Mouse (Mus musculus) neural tube, embryonic 15.5 days (tissue): ENCODE data around the gene Mesd. TPM values are rescaled to one million over a fixed set of nuclear protein-coding genes. Genes with fewer than 3 reads are reported as not detected.

Source experiments
- ATAC-seq: fragments of 200-750 bp; cut with Nextera tagmentation; 2 replicates; pipeline ENCODE4 v1.8.0; 2017; ENCODE audit warnings: mild to moderate bottlenecking, moderate TSS enrichment, moderate library complexity; ENCODE audit not compliant: low FRiP score
- H3K27ac ChIP-seq: fragments of 300-500 bp; sonication (generic); replicated peaks from 2 replicates; pipeline ENCODE4 v1.5.1; 2015; ENCODE audit warnings: mild to moderate bottlenecking, inconsistent platforms
- H3K27me3 ChIP-seq: fragments of 300-500 bp; sonication (generic); replicated peaks from 2 replicates; pipeline ENCODE4 v1.6.1; 2015; ENCODE audit warnings: inconsistent platforms
- H3K36me3 ChIP-seq: fragments of 300-500 bp; sonication (generic); 2 replicates; pipeline ENCODE4 v1.6.1; 2015; ENCODE audit warnings: inconsistent platforms
- H3K4me1 ChIP-seq: fragments of 300-500 bp; sonication (generic); 2 replicates; pipeline ENCODE4 v1.6.1; 2015; ENCODE audit warnings: inconsistent platforms
- H3K4me2 ChIP-seq: fragments of 300-500 bp; sonication (generic); 2 replicates; pipeline ENCODE4 v1.6.1; 2015; ENCODE audit warnings: inconsistent platforms, mild to moderate bottlenecking, moderate library complexity
- H3K4me3 ChIP-seq: fragments of 300-500 bp; sonication (generic); replicated peaks from 2 replicates; pipeline ENCODE4 v1.5.1; 2015; ENCODE audit warnings: mild to moderate bottlenecking, inconsistent platforms
- H3K9ac ChIP-seq: fragments of 300-500 bp; sonication (generic); replicated peaks from 2 replicates; pipeline ENCODE4 v1.6.1; 2015; ENCODE audit warnings: mild to moderate bottlenecking, inconsistent platforms
- H3K9me3 ChIP-seq: fragments of 300-500 bp; sonication (generic); replicated peaks from 2 replicates; pipeline ENCODE4 v1.6.1; 2016; ENCODE audit warnings: inconsistent platforms
- WGBS: fragments of 180-500 bp; shearing (Covaris S2); methylation state at CpG from one replicate; pipeline ENCODE4 v1.1.7; 2015; ENCODE audit warnings: mixed read lengths; 5-methylcytosine and 5-hydroxymethylcytosine counted together
- polyA plus RNA-seq: library from polyadenylated mRNA; unstranded; fragments of >200 nt; fragmentation: Nextera tagmentation; extraction: Ambion mirVana; gene quantifications from 2 replicates; pipeline ENCODE4 v1.2.1, GENCODE M21; 2015

Mesd gene
- polyA plus RNA-seq, 1 experiment from 2014 or later: 61.6 TPM

DNA sequence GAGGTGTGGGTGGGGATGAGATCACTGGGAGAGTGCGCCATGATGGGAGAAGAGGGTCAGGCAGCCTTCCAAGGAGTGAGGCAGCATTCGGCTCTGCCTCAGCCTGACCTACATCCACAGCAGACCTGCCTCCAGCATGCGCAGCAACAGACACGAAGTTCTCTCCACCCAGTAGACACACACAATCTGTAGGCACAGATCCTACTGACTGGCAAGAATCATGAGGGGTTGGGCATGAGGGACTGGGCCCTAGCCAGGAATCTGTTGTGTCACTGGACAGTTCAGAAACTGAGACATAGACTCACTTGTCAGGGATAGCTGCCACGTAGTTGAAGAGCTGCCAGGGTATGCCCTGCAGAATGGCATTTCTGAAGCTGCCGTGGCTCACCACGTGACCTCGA is 57.4 kb downstream of the Mesd start:
- Histone ChIP-seq H3K27me3 (no peaks in the 10 kb centered on the region), H3K36me3 (no peaks in the 10 kb centered on the region), H3K9me3 (no peaks in the 10 kb centered on the region), H3K4me3 (no peak overlapping the region), H3K27ac (no peak overlapping the region), H3K4me1 (no peaks in the 10 kb centered on the region), H3K9ac (no peak overlapping the region), H3K4me2 (no peak overlapping the region)
- ATAC-seq: no peak
- 90% methylated on average over 8 of the region's 8 CpGs for WGBS

DNA sequence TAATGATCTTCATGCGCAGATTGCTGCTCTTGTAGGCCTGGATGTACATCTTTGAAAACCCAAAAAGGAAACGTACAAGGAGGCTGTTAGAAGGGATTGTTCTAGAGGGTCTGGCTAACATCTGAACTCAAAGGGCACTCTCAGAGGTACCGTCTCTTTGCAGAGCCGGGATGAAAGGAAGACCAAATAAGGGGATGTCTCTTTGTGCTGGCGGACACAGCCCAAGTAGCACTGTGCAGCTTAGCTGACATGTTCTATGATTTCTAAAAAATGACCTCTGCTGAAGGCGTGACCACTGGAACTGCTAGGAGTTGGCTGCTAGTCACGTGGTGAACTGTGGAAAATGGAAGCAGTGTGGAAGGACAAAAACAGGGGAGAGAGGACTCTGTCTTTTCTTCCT is 64.5 kb downstream of the Mesd start:
- no peaks in the 10 kb centered on the region for H3K27me3 ChIP-seq
- H3K4me1 ChIP-seq: no peaks in the 10 kb centered on the region

DNA sequence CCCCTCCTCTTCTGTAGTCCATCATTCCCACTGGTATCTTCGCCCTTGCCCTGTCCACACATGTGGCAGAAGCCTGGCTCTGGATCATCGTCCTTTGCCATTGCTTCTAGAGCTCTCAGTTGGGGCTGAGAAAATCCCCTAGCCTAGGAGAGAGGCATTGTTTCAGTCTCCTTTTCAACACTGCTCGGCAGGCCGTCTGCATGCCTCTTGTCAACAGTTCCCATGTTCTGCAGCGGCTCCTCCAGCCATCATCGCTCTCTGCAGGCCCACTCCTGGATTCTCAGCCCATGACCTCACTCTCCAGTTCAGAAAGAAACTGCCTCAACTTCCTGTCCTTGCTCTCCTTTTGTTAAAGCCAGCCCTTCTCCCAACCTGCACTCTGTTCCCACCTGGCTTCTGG is 65.4 kb downstream of the Mesd start:
- no peak for ATAC-seq
- H3K4me3 ChIP-seq: no peak overlapping the region
- no peaks in the 10 kb centered on the region for H3K9me3 ChIP-seq
- H3K9ac ChIP-seq: no peak overlapping the region
- 76% methylated on average over 6 of the region's 6 CpGs for WGBS
- H3K36me3 ChIP-seq: no peaks in the 10 kb centered on the region
- no peak overlapping the region for H3K4me2 ChIP-seq
- H3K27me3 ChIP-seq: no peaks in the 10 kb centered on the region
- H3K4me1 ChIP-seq: no peaks in the 10 kb centered on the region
- no peak overlapping the region for H3K27ac ChIP-seq

More for the DNA sequence above, 64.5 kb downstream of the Mesd start:
- H3K4me2 ChIP-seq: no peak overlapping the region
- H3K4me3 ChIP-seq: no peak overlapping the region
- no peaks in the 10 kb centered on the region for H3K36me3 ChIP-seq
- no peak for ATAC-seq
- H3K9ac ChIP-seq: no peak overlapping the region
- H3K27ac ChIP-seq: no peak overlapping the region
- H3K9me3 ChIP-seq: no peaks in the 10 kb centered on the region
- 79% methylated on average over 7 of the region's 7 CpGs for WGBS

Other genes starting within 250 kb of the Mesd start
- 1.4 and 8.5 TPM in 2 replicates for gene Il16, start 138.7 kb upstream of the Mesd start, polyA plus RNA-seq
- 0.67 and 1.6 TPM in 2 replicates for gene Cfap161, start 89.6 kb upstream of the Mesd start, polyA plus RNA-seq
- gene Tlnrd1, start 161 bp upstream of the Mesd start, polyA plus RNA-seq: 10.9 TPM in 2 replicates
- 0.83 and 1.0 TPM in 2 replicates for gene Cemip, start 202.0 kb downstream of the Mesd start, polyA plus RNA-seq